Mouse (Mus musculus) ES-E14 (cell line): ENCODE measurements around the gene Mgat3.

Experiments
- HCFC1 ChIP-seq: IDR thresholded peaks from 2 replicates; pipeline ENCODE4 v1.6.1; 2012; ENCODE audit warnings: low read length, inconsistent platforms, borderline replicate concordance; ENCODE audit not compliant: insufficient read depth
- ZC3H11A ChIP-seq: IDR thresholded peaks from 2 replicates; pipeline ENCODE4 v1.6.1; 2012; ENCODE audit warnings: low read depth, mild to moderate bottlenecking, inconsistent platforms, low read length, borderline replicate concordance

DNA sequence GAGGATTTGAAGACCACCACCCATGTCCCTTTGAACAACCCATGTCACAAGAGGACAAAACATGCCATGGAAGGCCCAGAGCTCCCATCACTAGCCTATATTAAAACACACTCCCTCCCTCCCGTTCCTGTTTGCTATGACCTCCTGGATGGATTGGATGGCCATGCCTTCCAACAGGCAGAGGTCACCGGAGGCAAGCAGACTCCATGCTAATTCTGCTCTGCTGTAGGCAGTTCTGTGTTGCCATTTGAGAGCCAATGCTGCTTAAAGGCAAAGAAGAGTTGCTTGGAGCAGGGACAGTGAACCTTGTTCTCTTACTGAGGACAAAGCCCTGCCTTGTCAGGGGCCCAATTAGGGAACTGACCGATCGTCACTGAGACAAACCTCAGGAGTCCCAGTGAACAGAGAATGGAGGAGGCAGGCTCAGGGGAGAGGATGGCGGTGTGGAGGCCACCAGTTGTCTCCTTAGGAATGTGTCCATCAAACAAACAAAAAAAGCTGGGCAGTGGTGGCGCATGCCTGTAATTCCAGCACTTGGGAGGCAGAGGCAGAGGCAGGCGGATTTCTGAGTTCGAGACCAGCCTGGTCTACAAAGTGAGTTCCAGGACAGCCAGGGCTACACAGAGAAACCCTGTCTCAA is 86.0 kb downstream of the Mgat3 start:
- TF ChIP-seq ZC3H11A (no peak), HCFC1 (no peak)
